Mouse (Mus musculus) midbrain, embryonic 14.5 days (tissue): ENCODE data around the gene Brd3os. TPM values are rescaled to one million over a fixed set of nuclear protein-coding genes. Genes with fewer than 3 reads are reported as not detected.

ENCODE experiments used
- ATAC-seq: fragments of 200-750 bp; cut with Nextera tagmentation; 2 replicates; pipeline ENCODE4 v1.8.0; 2017; ENCODE audit warnings: moderate number of reproducible peaks, moderate library complexity; ENCODE audit not compliant: low FRiP score, low TSS enrichment
- DNase-seq: peaks from one replicate; pipeline ENCODE4 v3.0.0-alpha.2; 2015
- H3K27ac ChIP-seq: fragments of 300-500 bp; sonication (generic); replicated peaks from 2 replicates; pipeline ENCODE4 v1.5.1; 2014; ENCODE audit warnings: mild to moderate bottlenecking, low read depth, low read length, moderate library complexity
- H3K27me3 ChIP-seq: fragments of 300-500 bp; sonication (generic); 2 replicates; pipeline ENCODE4 v1.6.1; 2014; ENCODE audit warnings: low read length, control low read depth, mixed read lengths; ENCODE audit not compliant: control insufficient read depth, insufficient read depth
- H3K36me3 ChIP-seq: fragments of 300-500 bp; sonication (generic); 2 replicates; pipeline ENCODE4 v1.6.1; 2014; ENCODE audit warnings: low read length, control low read depth; ENCODE audit not compliant: control insufficient read depth, insufficient read depth
- H3K4me1 ChIP-seq: fragments of 300-500 bp; sonication (generic); 2 replicates; pipeline ENCODE4 v1.6.1; 2014; ENCODE audit warnings: mild to moderate bottlenecking, antibody characterized with exemption, low read length, control low read depth; ENCODE audit not compliant: control insufficient read depth, insufficient read depth
- H3K4me2 ChIP-seq: fragments of 300-500 bp; sonication (generic); 2 replicates; pipeline ENCODE4 v1.6.1; 2014; ENCODE audit warnings: mild to moderate bottlenecking, low read length, moderate library complexity
- H3K4me3 ChIP-seq: fragments of 300-500 bp; sonication (generic); replicated peaks from 2 replicates; pipeline ENCODE4 v1.5.1; 2014; ENCODE audit warnings: low read depth, low read length
- H3K9ac ChIP-seq: fragments of 300-500 bp; sonication (generic); replicated peaks from 2 replicates; pipeline ENCODE4 v1.6.1; 2014; ENCODE audit warnings: mild to moderate bottlenecking, low read length, moderate library complexity
- H3K9me3 ChIP-seq: fragments of 300-500 bp; sonication (generic); 2 replicates; pipeline ENCODE4 v1.6.1; 2016; ENCODE audit warnings: low read length, control low read depth, mixed read lengths; ENCODE audit not compliant: control insufficient read depth
- WGBS: fragments of 180-500 bp; shearing (Covaris S2); extraction: QIAGEN DNeasy Blood & Tissue Kit; methylation state at CpG from one replicate; pipeline ENCODE4 v1.1.7; 2014; 5-methylcytosine and 5-hydroxymethylcytosine counted together
- polyA plus RNA-seq: library from polyadenylated mRNA; unstranded; fragments of >200 nt; fragmentation: Nextera tagmentation; extraction: Ambion mirVana; gene quantifications from 2 replicates; pipeline ENCODE4 v1.2.1, GENCODE M21; 2014

The Brd3os gene
- polyA plus RNA-seq, 1 experiment from 2014 or later = 37.8 TPM

DNA sequence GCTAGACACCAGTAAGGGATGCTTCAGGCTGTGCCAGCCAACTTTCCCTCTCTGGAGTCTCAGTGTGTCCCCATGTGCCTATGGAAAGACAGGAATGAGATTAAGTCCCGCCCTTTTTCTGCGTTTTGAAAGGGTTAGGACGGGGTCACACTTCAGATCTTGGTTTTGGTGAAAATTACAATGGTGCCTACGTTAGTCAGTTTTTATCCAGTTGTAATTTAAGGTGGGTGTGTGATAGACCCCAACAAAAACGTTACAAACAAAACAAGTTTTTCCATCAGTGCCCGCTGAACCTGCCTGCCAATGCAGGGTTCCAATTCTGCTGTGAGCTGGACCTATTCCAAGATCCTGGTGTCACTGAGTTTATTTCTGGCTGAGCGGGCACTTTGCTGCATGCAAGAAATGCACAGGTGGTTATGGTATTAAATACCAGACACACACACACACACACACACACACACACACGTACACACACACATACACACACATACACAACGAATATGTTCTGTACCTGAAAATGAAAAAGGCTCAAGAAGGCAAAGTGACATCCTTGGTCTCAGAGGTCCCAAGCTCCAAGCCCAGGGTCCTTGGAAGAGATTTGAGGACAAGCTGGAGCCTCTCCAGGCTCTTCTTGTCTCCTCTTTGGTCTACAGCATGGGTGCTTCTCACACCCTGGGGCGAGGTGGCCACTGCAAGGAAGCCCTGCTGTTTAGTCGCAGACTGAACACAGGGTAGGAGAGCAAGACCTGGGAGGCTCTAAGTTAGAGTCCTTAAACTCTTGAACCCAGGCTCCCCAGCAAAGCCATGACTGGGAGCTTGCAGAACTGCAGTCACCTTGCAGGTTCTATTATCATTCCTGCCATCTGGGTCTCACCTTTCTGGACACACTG is 34.4 kb downstream of the Brd3os start:
- no peaks in the 10 kb centered on the region for H3K9me3 ChIP-seq
- H3K9ac ChIP-seq = peak overlapping the region; percentile 93
- DNase-seq = peak; percentile 31
- no peaks in the 10 kb centered on the region for H3K27me3 ChIP-seq
- peak overlapping the region; percentile 97 for H3K4me3 ChIP-seq
- peak overlapping the region; percentile 97 for H3K27ac ChIP-seq
- peaks cover 34% of the 10 kb centered on the region for H3K4me1 ChIP-seq
- 29% methylated on average over 11 of the region's 11 CpGs for WGBS
- 0 out of 2 replicates have a peak, but pooled peaks cover 3% of the 10 kb centered on the region for H3K36me3 ChIP-seq
- ATAC-seq = no peak
- peak overlapping the region; percentile 98 for H3K4me2 ChIP-seq

DNA sequence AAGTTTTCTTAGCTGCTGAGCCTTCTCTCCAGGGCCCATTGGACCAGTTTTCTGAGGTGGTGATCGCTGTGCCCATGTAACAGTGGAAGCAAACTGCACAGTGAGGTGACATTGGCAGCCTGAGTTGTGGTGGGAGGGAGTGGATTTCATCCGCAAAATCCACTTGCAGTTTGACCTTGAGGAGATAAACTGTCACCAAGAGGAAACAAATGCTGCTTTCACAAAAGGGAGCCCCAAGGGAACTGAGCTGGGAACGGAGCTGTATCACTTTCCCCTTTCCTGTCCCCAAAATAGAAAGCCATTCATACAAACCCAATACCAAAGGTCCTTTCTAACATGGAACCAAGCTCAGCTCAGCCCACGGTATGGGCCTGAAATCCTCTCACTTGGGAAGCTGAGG is 37.7 kb downstream of the Brd3os start:
- DNase-seq = no peak
- no peak overlapping the region for H3K4me3 ChIP-seq
- WGBS = 80% methylated on average over 4 of the region's 4 CpGs
- H3K9ac ChIP-seq = no peak overlapping the region
- H3K27me3 ChIP-seq = no peaks in the 10 kb centered on the region
- no peaks in the 10 kb centered on the region for H3K36me3 ChIP-seq
- H3K4me1 ChIP-seq = 0 out of 2 replicates have a peak, but pooled peaks cover 6% of the 10 kb centered on the region
- no peak for ATAC-seq
- H3K27ac ChIP-seq = no peak overlapping the region
- H3K4me2 ChIP-seq = no peak overlapping the region
- H3K9me3 ChIP-seq = no peaks in the 10 kb centered on the region

DNA sequence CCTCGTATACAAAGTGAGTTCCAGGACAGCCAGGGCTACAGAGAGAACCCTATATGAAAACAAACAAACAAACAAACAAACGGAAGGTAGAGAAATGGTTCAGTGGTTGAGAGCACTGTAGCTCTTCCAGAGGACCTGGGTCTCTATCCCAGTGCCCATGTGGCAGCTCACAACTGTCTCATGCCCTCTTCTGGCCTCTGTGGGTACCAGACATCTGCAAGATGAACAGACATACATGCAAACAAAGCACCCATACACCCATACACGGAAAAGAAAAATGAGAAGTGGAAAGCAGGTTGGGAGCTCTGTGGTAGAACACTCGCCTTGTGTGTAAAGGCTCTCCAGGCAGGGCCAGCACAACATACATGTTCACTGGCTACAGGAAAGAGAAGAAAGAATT is 38.2 kb downstream of the Brd3os start:
- Histone ChIP-seq H3K4me1 (0 out of 2 replicates have a peak, but pooled peaks cover 6% of the 10 kb centered on the region), H3K4me3 (no peak overlapping the region), H3K27ac (no peak overlapping the region), H3K36me3 (no peaks in the 10 kb centered on the region), H3K9ac (no peak overlapping the region), H3K27me3 (no peaks in the 10 kb centered on the region), H3K4me2 (no peak overlapping the region), H3K9me3 (no peaks in the 10 kb centered on the region)
- WGBS = 76% methylated on average over 4 of the region's 4 CpGs
- no peak for ATAC-seq
- DNase-seq = no peak

DNA sequence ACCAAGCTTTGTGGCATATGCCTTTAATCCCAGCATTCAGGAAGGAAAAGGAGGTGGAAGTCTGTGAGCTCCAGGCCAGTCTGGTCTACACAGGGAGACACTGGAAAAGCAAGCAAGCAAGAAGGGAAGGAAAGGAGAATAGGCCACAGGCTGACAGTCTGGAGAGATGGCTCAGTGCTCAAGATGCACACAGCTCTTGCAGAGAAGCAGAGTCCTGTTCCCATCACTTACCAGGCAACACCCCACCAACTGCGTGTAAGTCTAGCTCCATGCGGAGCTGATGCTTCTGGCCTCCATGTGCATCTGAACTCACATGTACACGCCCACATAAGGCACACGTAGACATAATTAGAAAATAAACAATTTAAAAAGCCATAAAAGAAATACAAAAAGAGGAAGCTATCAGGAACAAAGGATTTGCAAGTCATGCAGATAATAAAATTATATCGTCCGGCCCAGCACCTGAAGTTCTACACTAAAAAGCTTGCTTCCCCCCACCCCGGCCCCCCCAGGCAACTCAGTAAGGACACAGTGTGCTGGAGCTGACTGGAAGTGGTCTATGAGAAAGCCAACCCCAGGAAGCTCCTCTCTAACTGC is 40.2 kb downstream of the Brd3os start:
- H3K9me3 ChIP-seq = no peaks in the 10 kb centered on the region
- H3K4me2 ChIP-seq = no peak overlapping the region
- no peaks in the 10 kb centered on the region for H3K4me1 ChIP-seq
- no peaks in the 10 kb centered on the region for H3K36me3 ChIP-seq
- no peak overlapping the region for H3K9ac ChIP-seq
- no peak for DNase-seq
- no peak overlapping the region for H3K4me3 ChIP-seq
- no peak overlapping the region for H3K27ac ChIP-seq
- 78% methylated on average over 7 of the region's 7 CpGs for WGBS
- no peaks in the 10 kb centered on the region for H3K27me3 ChIP-seq
- no peak for ATAC-seq

DNA sequence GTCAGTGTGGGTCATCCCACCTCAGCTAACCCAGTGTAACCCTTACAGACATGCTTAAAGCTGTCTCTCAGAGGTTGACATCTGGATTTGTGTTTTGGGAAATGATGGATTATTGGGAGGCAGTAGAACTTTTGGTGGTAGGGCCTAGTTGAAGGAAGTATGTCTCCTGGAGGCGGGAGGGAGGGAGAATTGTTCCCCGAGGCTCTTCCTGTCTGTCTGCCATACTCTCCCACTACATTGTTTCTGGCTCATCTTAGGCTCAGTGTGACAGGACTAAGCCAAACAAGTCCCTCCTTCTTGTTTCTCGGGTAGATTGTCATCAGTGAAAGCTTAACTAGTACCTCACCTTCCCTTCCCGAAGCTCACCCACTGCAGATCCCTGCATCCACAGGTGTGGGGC is 44.6 kb downstream of the Brd3os start:
- Histone ChIP-seq H3K4me3 (no peak overlapping the region), H3K4me1 (no peaks in the 10 kb centered on the region), H3K27ac (no peak overlapping the region), H3K27me3 (no peaks in the 10 kb centered on the region), H3K36me3 (no peaks in the 10 kb centered on the region), H3K9me3 (no peaks in the 10 kb centered on the region), H3K4me2 (no peak overlapping the region), H3K9ac (no peak overlapping the region)
- WGBS = 83% methylated on average over 4 of the region's 4 CpGs
- DNase-seq (no peak), ATAC-seq (no peak)

DNA sequence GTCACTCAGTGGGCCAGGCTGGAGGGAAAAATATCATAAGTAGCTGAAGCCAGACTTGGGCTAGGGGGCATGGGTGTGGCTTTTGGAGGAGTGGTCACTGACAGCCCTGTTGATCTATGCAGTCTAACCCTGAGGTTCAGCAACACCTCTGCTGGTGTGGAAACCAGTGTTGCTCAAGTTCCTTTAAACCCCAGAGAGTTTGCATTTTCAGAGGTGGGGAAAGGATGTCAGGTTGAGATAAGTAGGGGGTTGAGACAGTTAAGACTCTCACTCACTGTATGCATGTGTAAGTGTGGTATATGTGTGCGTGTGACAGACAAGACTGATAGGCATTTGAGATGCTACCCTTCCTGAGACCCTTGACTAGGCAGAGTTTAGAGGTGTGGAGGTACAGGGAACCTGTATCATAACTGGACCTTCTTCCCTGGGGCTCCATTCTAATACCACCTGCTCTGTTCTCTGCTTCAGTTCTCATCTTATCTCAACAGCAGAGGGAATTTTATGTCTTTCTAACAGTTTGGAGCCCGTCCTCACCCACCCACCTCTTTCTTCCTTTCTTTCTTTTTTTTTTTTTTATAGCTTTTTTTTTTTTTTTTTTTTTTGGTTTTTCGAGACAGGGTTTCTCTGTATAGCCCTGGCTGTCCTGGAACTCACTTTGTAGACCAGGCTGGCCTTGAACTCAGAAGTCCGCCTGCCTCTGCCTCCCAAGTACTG is 45.4 kb downstream of the Brd3os start:
- no peaks in the 10 kb centered on the region for H3K9me3 ChIP-seq
- H3K4me2 ChIP-seq = no peak overlapping the region
- no peaks in the 10 kb centered on the region for H3K36me3 ChIP-seq
- DNase-seq = no peak
- no peak overlapping the region for H3K4me3 ChIP-seq
- H3K4me1 ChIP-seq = no peaks in the 10 kb centered on the region
- no peak overlapping the region for H3K9ac ChIP-seq
- no peaks in the 10 kb centered on the region for H3K27me3 ChIP-seq
- no peak for ATAC-seq
- no peak overlapping the region for H3K27ac ChIP-seq
- 79% methylated on average over 3 of the region's 4 CpGs for WGBS

DNA sequence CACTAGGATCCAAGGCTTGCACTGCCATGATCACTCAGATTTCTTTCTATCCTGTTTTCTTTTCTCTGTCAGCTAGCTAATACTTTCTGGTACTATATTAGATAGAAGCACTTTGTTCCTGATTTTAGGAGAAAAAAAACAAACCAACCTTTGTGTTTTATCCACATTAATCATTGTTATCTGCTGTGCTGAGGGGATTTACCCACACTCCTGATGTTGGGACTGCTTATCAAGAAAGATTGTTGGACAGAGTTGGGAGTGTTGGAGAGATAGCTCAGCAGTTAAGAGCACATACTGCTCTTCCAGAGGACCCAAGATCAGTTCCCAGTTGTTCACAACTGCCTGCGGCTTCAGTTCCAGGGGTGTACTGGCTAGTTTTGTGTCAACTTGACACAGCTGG is 46.2 kb downstream of the Brd3os start:
- Histone ChIP-seq H3K9ac (no peak overlapping the region), H3K27me3 (no peaks in the 10 kb centered on the region), H3K4me3 (no peak overlapping the region), H3K4me2 (no peak overlapping the region), H3K9me3 (no peaks in the 10 kb centered on the region), H3K4me1 (no peaks in the 10 kb centered on the region), H3K27ac (no peak overlapping the region), H3K36me3 (no peaks in the 10 kb centered on the region)
- ATAC-seq (no peak), DNase-seq (no peak)
- WGBS = 98% methylated on average over 1 of the region's 1 CpGs

DNA sequence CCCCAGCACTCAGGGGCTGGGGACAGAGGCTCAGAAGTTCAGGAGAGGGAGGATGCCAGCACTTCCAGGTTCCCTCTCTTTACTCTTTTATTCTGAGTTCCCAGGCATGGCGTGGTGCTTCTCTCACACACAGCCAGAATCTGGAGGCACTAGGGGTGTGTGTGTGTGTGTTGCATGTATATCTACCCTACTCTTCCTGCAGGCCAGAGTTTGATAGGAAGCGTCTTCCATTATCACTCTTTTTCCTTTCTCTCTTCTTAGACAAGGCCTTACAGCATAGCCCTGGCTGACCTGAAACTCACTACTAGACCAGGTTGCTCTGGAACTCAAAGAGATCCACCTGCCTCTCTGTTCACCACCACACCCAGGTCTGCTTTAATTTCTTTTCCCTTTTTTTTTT is 48.8 kb downstream of the Brd3os start:
- DNase-seq (no peak), ATAC-seq (no peak)
- WGBS = 85% methylated on average over 2 of the region's 2 CpGs
- H3K4me3 ChIP-seq = no peak overlapping the region
- H3K27me3 ChIP-seq = no peaks in the 10 kb centered on the region
- no peak overlapping the region for H3K27ac ChIP-seq
- no peaks in the 10 kb centered on the region for H3K36me3 ChIP-seq
- no peak overlapping the region for H3K4me2 ChIP-seq
- no peaks in the 10 kb centered on the region for H3K4me1 ChIP-seq
- no peaks in the 10 kb centered on the region for H3K9me3 ChIP-seq
- H3K9ac ChIP-seq = no peak overlapping the region
